Mouse (Mus musculus) lung, embryonic 14.5 days (tissue): ENCODE measurements at regions not wholly inside any gene's neighbourhood (a gene's known extent, or its start where the extent isn't known, plus 50 kb on each side); places are given as distances from the start of the nearest gene placed in this dataset.

Experiments used
- ATAC-seq: fragments of 200-750 bp; cut with Nextera tagmentation; 2 replicates; pipeline ENCODE4 v1.8.0; 2017; ENCODE audit warnings: mild to moderate bottlenecking, moderate TSS enrichment, moderate library complexity; ENCODE audit not compliant: insufficient read depth
- DNase-seq: peaks from one replicate; pipeline ENCODE4 v3.0.0-alpha.2; 2015
- H3K27ac ChIP-seq: fragments of 300-500 bp; sonication (generic); 2 replicates; pipeline ENCODE4 v1.5.1; 2014; ENCODE audit warnings: low read depth, mild to moderate bottlenecking, moderate library complexity
- H3K27me3 ChIP-seq: fragments of 300-500 bp; sonication (generic); 2 replicates; pipeline ENCODE4 v1.6.1; 2014; ENCODE audit warnings: low read length, control low read depth; ENCODE audit not compliant: insufficient read depth
- H3K36me3 ChIP-seq: fragments of 300-500 bp; sonication (generic); 2 replicates; pipeline ENCODE4 v1.6.1; 2014; ENCODE audit warnings: control low read depth; ENCODE audit not compliant: insufficient read depth
- H3K4me1 ChIP-seq: fragments of 300-500 bp; sonication (generic); 2 replicates; pipeline ENCODE4 v1.6.1; 2014; ENCODE audit warnings: antibody characterized with exemption, control low read depth; ENCODE audit not compliant: insufficient read depth
- H3K4me2 ChIP-seq: fragments of 300-500 bp; sonication (generic); 2 replicates; pipeline ENCODE4 v1.6.1; 2014; ENCODE audit warnings: mild to moderate bottlenecking
- H3K4me3 ChIP-seq: fragments of 300-500 bp; sonication (generic); 2 replicates; pipeline ENCODE4 v1.5.1; 2014; ENCODE audit warnings: low read depth, low read length
- H3K9ac ChIP-seq: fragments of 300-500 bp; sonication (generic); 2 replicates; pipeline ENCODE4 v1.6.1; 2014
- H3K9me3 ChIP-seq: fragments of 300-500 bp; sonication (generic); 2 replicates; pipeline ENCODE4 v1.6.1; 2016; ENCODE audit warnings: low read depth, low read length, control low read depth
- CTCF ChIP-seq: IDR thresholded peaks from 2 replicates; pipeline ENCODE4 v1.5.1; 2016; ENCODE audit warnings: antibody characterized with exemption, low read depth
- WGBS: fragments of 180-500 bp; shearing (Covaris S2); extraction: QIAGEN DNeasy Blood & Tissue Kit; methylation state at CpG from one replicate; pipeline ENCODE4 v1.1.7; 2014; 5-methylcytosine and 5-hydroxymethylcytosine counted together

- no peak overlapping the region for H3K4me3 ChIP-seq
- H3K36me3 ChIP-seq: no peaks in the 10 kb centered on the region
- H3K27me3 ChIP-seq: no peaks in the 10 kb centered on the region
- DNase-seq: no peak
- no peak for TF ChIP-seq CTCF
- no peak for ATAC-seq
- H3K27ac ChIP-seq: no peak overlapping the region
- no peaks in the 10 kb centered on the region for H3K4me1 ChIP-seq
- H3K9me3 ChIP-seq: no peaks in the 10 kb centered on the region
- H3K9ac ChIP-seq: no peak overlapping the region
- H3K4me2 ChIP-seq: no peak overlapping the region
- 85% methylated on average over 2 of the region's 2 CpGs for WGBS
Measured at GRCm38 (mm10) chr1:94789019-94789585, 524.3 kb upstream of the Fam174a start.

- DNase-seq: no peak
- H3K4me1 ChIP-seq: no peaks in the 10 kb centered on the region
- H3K9me3 ChIP-seq: no peaks in the 10 kb centered on the region
- H3K27me3 ChIP-seq: no peaks in the 10 kb centered on the region
- no peak overlapping the region for H3K9ac ChIP-seq
- no peak for ATAC-seq
- WGBS: 59% methylated on average over 7 of the region's 7 CpGs
- no peaks in the 10 kb centered on the region for H3K36me3 ChIP-seq
- no peak for TF ChIP-seq CTCF
- no peak overlapping the region for H3K4me3 ChIP-seq
- H3K4me2 ChIP-seq: no peak overlapping the region
- no peak overlapping the region for H3K27ac ChIP-seq
Measured at GRCm38 (mm10) chr1:94790604-94791003, 522.8 kb upstream of the Fam174a start.

GRCm38 (mm10) chr1:94791052-94791451 lies 522.4 kb upstream of the Fam174a start:
- DNase-seq (no peak), ATAC-seq (no peak)
- H3K4me1 ChIP-seq: no peaks in the 10 kb centered on the region
- H3K27ac ChIP-seq: no peak overlapping the region
- H3K27me3 ChIP-seq: no peaks in the 10 kb centered on the region
- no peak overlapping the region for H3K4me2 ChIP-seq
- WGBS: 23% methylated on average over 6 of the region's 6 CpGs
- no peaks in the 10 kb centered on the region for H3K36me3 ChIP-seq
- no peak overlapping the region for H3K9ac ChIP-seq
- no peaks in the 10 kb centered on the region for H3K9me3 ChIP-seq
- no peak for TF ChIP-seq CTCF
- no peak overlapping the region for H3K4me3 ChIP-seq

- DNase-seq: no peak
- Histone ChIP-seq H3K36me3 (no peaks in the 10 kb centered on the region), H3K4me1 (no peaks in the 10 kb centered on the region), H3K4me2 (no peak overlapping the region), H3K4me3 (no peak overlapping the region), H3K27ac (no peak overlapping the region), H3K9me3 (no peaks in the 10 kb centered on the region), H3K27me3 (no peaks in the 10 kb centered on the region), H3K9ac (no peak overlapping the region)
- no peak for ATAC-seq
- no peak for TF ChIP-seq CTCF
- 77% methylated on average over 1 of the region's 1 CpGs for WGBS
Measured at GRCm38 (mm10) chr1:94796028-94796427, 517.4 kb upstream of the Fam174a start.

- Histone ChIP-seq H3K27me3 (no peaks in the 10 kb centered on the region), H3K4me2 (no peak overlapping the region), H3K36me3 (no peaks in the 10 kb centered on the region), H3K4me3 (no peak overlapping the region), H3K4me1 (no peaks in the 10 kb centered on the region), H3K9me3 (no peaks in the 10 kb centered on the region), H3K9ac (no peak overlapping the region), H3K27ac (no peak overlapping the region)
- TF ChIP-seq CTCF: no peak
- DNase-seq (no peak), ATAC-seq (no peak)
Measured at GRCm38 (mm10) chr1:94803722-94804121, 509.7 kb upstream of the Fam174a start.

GRCm38 (mm10) chr1:94804877-94805276 lies 508.5 kb upstream of the Fam174a start:
- H3K4me1 ChIP-seq: no peaks in the 10 kb centered on the region
- no peaks in the 10 kb centered on the region for H3K27me3 ChIP-seq
- peak; percentile 97 for ATAC-seq
- WGBS: 27% methylated on average over 1 of the region's 1 CpGs
- H3K27ac ChIP-seq: no peak overlapping the region
- peak; percentile 82 for DNase-seq
- no peak overlapping the region for H3K4me2 ChIP-seq
- no peak for TF ChIP-seq CTCF
- H3K9ac ChIP-seq: no peak overlapping the region
- no peak overlapping the region for H3K4me3 ChIP-seq
- no peaks in the 10 kb centered on the region for H3K9me3 ChIP-seq
- H3K36me3 ChIP-seq: no peaks in the 10 kb centered on the region

- DNase-seq (no peak), ATAC-seq (no peak)
- TF ChIP-seq CTCF: no peak
- Histone ChIP-seq H3K9ac (no peak overlapping the region), H3K4me3 (no peak overlapping the region), H3K4me2 (no peak overlapping the region), H3K9me3 (no peaks in the 10 kb centered on the region), H3K36me3 (no peaks in the 10 kb centered on the region), H3K27ac (no peak overlapping the region), H3K4me1 (no peaks in the 10 kb centered on the region), H3K27me3 (no peaks in the 10 kb centered on the region)
Measured at GRCm38 (mm10) chr1:94827628-94828027, 485.8 kb upstream of the Fam174a start.

GRCm38 (mm10) chr1:94835982-94836381 lies 477.4 kb upstream of the Fam174a start:
- H3K27me3 ChIP-seq: no peaks in the 10 kb centered on the region
- no peaks in the 10 kb centered on the region for H3K36me3 ChIP-seq
- DNase-seq (no peak), ATAC-seq (no peak)
- H3K4me3 ChIP-seq: no peak overlapping the region
- 89% methylated on average over 4 of the region's 4 CpGs for WGBS
- no peak overlapping the region for H3K27ac ChIP-seq
- no peak overlapping the region for H3K9ac ChIP-seq
- no peaks in the 10 kb centered on the region for H3K4me1 ChIP-seq
- no peak overlapping the region for H3K4me2 ChIP-seq
- no peak for TF ChIP-seq CTCF
- no peaks in the 10 kb centered on the region for H3K9me3 ChIP-seq
